Comparison of ENCODE assay signal across 8 mouse cellular contexts in genomic region chr7:34811531-34812526, GRCm38 (mm10). TPM values are rescaled to one million over a fixed set of nuclear protein-coding genes. Genes with fewer than 3 reads are reported as not detected.
DNase-seq lines count a peak whose midpoint lies in the region; ATAC-seq and TF ChIP-seq lines count a peak whose summit lies in the region.

No protein-coding gene starts in this region.

- WGBS in heart, embryonic 10.5 days = under 1% methylated on average over 66 of the region's 66 CpGs
- WGBS in forebrain, embryonic 10.5 days = under 1% methylated on average over 66 of the region's 66 CpGs
- WGBS in kidney, embryonic 14.5 days = under 1% methylated on average over 66 of the region's 66 CpGs
- 1% methylated on average over 66 of the region's 66 CpGs for WGBS in midbrain, embryonic 11.5 days

- in situ Hi-C loops in Patski (cut with MboI; ENCODE audit: low pct_unique_long_range_greater_than_20kb) = no loop called here

- peaks cover 27% of the 10 kb centered on the region for H3K4me1 ChIP-seq in heart, embryonic 10.5 days
- peaks cover 31% of the 10 kb centered on the region for H3K4me1 ChIP-seq in forebrain, embryonic 10.5 days
- H3K4me1 ChIP-seq in kidney, embryonic 14.5 days (ENCODE audit: control insufficient read depth, insufficient read depth, low read length) = 0 out of 2 replicates have a peak, but pooled peaks cover 6% of the 10 kb centered on the region
- H3K4me1 ChIP-seq in midbrain, embryonic 11.5 days (ENCODE audit: control insufficient read depth, insufficient read depth, low read length) = peaks cover 14% of the 10 kb centered on the region

- no peak for DNase-seq in heart, embryonic 10.5 days (ENCODE audit: low spot score)
- no peak for DNase-seq in heart, postnatal 4 days
- DNase-seq in Patski (ENCODE audit: low read depth, low spot score) = no peak
- peak; percentile 44 for DNase-seq in forebrain, embryonic 10.5 days (ENCODE audit: extremely low spot score, low spot score)
- DNase-seq in midbrain, embryonic 11.5 days (ENCODE audit: low spot score, missing footprints) = peak; percentile 96
- no peak for DNase-seq in thymus, postnatal 36 days

- POLR2A ChIA-PET in Patski (lab: Charles Lee) = interaction anchor here (0.9 kb wide), 1 partner anchor 191 kb away, joined by 3 read pairs; no protein-coding TSS in a partner anchor

- peak; percentile 11 for ATAC-seq in Patski
- peak; percentile 9 for ATAC-seq in kidney, embryonic 14.5 days (ENCODE audit: low FRiP score, low TSS enrichment)
- ATAC-seq in midbrain, embryonic 11.5 days (ENCODE audit: low FRiP score) = peak; percentile 12; the same call in 1 of the 2 replicates
- no peak for ATAC-seq in monocyte, adult 5-6 weeks (replicated peaks; ENCODE audit: insufficient number of reproducible peaks, low FRiP score, low TSS enrichment, poor library complexity, severe bottlenecking)

- H3K27ac ChIP-seq in heart, embryonic 10.5 days = no peak overlapping the region
- H3K27ac ChIP-seq in forebrain, embryonic 10.5 days = peak overlapping the region; percentile 80
- H3K27ac ChIP-seq in kidney, embryonic 14.5 days (ENCODE audit: low read depth, low read length) = no peak overlapping the region
- H3K27ac ChIP-seq in midbrain, embryonic 11.5 days (ENCODE audit: low read depth, low read length) = no peak overlapping the region

- H3K36me3 ChIP-seq in heart, embryonic 10.5 days = no peaks in the 10 kb centered on the region
- H3K36me3 ChIP-seq in forebrain, embryonic 10.5 days (replicated peaks) = no peaks in the 10 kb centered on the region
- no peaks in the 10 kb centered on the region for H3K36me3 ChIP-seq in kidney, embryonic 14.5 days (ENCODE audit: control insufficient read depth, insufficient read depth, low read length)
- no peaks in the 10 kb centered on the region for H3K36me3 ChIP-seq in midbrain, embryonic 11.5 days (ENCODE audit: control insufficient read depth, insufficient read depth, low read length)

- peak overlapping the region; percentile 77 for H3K4me3 ChIP-seq in heart, embryonic 10.5 days
- H3K4me3 ChIP-seq in forebrain, embryonic 10.5 days = peak overlapping the region; percentile 71
- peak overlapping the region; percentile 46 for H3K4me3 ChIP-seq in kidney, embryonic 14.5 days (ENCODE audit: low read length)
- H3K4me3 ChIP-seq in midbrain, embryonic 11.5 days (ENCODE audit: low read depth, low read length) = peak overlapping the region; percentile 54

- H3K27me3 ChIP-seq in heart, embryonic 10.5 days (ENCODE audit: insufficient read depth, poor library complexity, severe bottlenecking) = peaks cover 79% of the 10 kb centered on the region
- H3K27me3 ChIP-seq in Patski = peaks cover 19% of the 10 kb centered on the region
- H3K27me3 ChIP-seq in forebrain, embryonic 10.5 days (ENCODE audit: poor library complexity, severe bottlenecking) = peaks cover 83% of the 10 kb centered on the region
- H3K27me3 ChIP-seq in kidney, embryonic 14.5 days (ENCODE audit: control insufficient read depth, insufficient read depth, low read length) = peaks cover 47% of the 10 kb centered on the region
- H3K27me3 ChIP-seq in midbrain, embryonic 11.5 days (ENCODE audit: control insufficient read depth, insufficient read depth, low read length) = peaks cover 49% of the 10 kb centered on the region

- no peak for TF ChIP-seq CTCF in Patski (IDR thresholded peaks at IDR 0.05)

- peak overlapping the region; percentile 98 for H3K4me2 ChIP-seq in kidney, embryonic 14.5 days (replicated peaks; ENCODE audit: low read depth, low read length)
- H3K4me2 ChIP-seq in midbrain, embryonic 11.5 days = peak overlapping the region; percentile 85

- CTCF ChIA-PET in Patski (lab: Charles Lee) = no interaction called here

- H3K9ac ChIP-seq in kidney, embryonic 14.5 days (ENCODE audit: low read depth, low read length) = peak overlapping the region; percentile 38
- peak overlapping the region; percentile 70 for H3K9ac ChIP-seq in midbrain, embryonic 11.5 days (ENCODE audit: low read length)

- H3K9me3 ChIP-seq in heart, embryonic 10.5 days = no peaks in the 10 kb centered on the region
- peaks cover 4% of the 10 kb centered on the region; the same call in 1 of the 2 replicates for H3K9me3 ChIP-seq in forebrain, embryonic 10.5 days
- no peaks in the 10 kb centered on the region for H3K9me3 ChIP-seq in kidney, embryonic 14.5 days (ENCODE audit: control insufficient read depth, low read length)
- H3K9me3 ChIP-seq in midbrain, embryonic 11.5 days (ENCODE audit: control insufficient read depth, low read length) = no peaks in the 10 kb centered on the region

RNA-seq across cellular contexts. Expression of gene Chst8, which starts 0.7 kb away (rescaled TPM):
- 1.4 and 2.1 TPM in 2 replicates for polyA plus RNA-seq in heart, embryonic 10.5 days (2016; fragmentation: Nextera tagmentation; extraction: Ambion mirVana)
- under 1 TPM; 0.38 to 0.74 TPM for total RNA-seq in heart, postnatal 4 days (2021)
- 2.2 TPM for polyA plus RNA-seq in Patski (2021)
- polyA plus RNA-seq in forebrain, embryonic 10.5 days (2016; fragmentation: Nextera tagmentation; extraction: Ambion mirVana) = 4.3 and 5.7 TPM in 2 replicates
- 8.7 and 9.1 TPM in 2 replicates for polyA plus RNA-seq in kidney, embryonic 14.5 days (2014; fragmentation: Nextera tagmentation; extraction: Ambion mirVana)
- 9.6 and 10.1 TPM in 2 replicates for polyA plus RNA-seq in midbrain, embryonic 11.5 days (2014; fragmentation: Nextera tagmentation; extraction: Ambion mirVana)
- total RNA-seq in monocyte, adult 5-6 weeks (2017) = not detected in 3 replicates

Comparison
In these comparisons a context has a peak if more than half of its experiments do, and no peak if none do; other contexts are left out.
1. DNase-seq: peak in forebrain, embryonic 10.5 days (single experiment) and midbrain, embryonic 11.5 days (single experiment); none in heart, embryonic 10.5 days (single experiment), heart, postnatal 4 days (single experiment), Patski (single experiment) and thymus, postnatal 36 days (0 of 2).
2. Peak in every context shown above with its lines, with median percentiles within 50 percentile points of each other: H3K4me3 ChIP-seq.